Mouse (Mus musculus) spleen, adult 2 months (tissue): ENCODE measurements around the gene Sestd1.

Source experiments
- CTCF ChIP-seq: fragments of 200-500 bp; IDR thresholded peaks from 2 replicates; pipeline ENCODE4 v1.5.1; 2011; ENCODE audit warnings: mild to moderate bottlenecking, inconsistent platforms; ENCODE audit not compliant: insufficient read depth, insufficient read length, insufficient replicate concordance; ENCODE audit errors: extremely low read depth
- POLR2A ChIP-seq: fragments of 200-500 bp; IDR thresholded peaks from 2 replicates; pipeline ENCODE4 v1.6.1; 2011; ENCODE audit warnings: low read depth, low read length, inconsistent platforms

- no peak for TF ChIP-seq POLR2A
- no peak for TF ChIP-seq CTCF
These were observed 73.4 kb downstream of the Sestd1 start for GRCm38 (mm10) chr2:77206951-77207350.
